In the genomic region with DNA sequence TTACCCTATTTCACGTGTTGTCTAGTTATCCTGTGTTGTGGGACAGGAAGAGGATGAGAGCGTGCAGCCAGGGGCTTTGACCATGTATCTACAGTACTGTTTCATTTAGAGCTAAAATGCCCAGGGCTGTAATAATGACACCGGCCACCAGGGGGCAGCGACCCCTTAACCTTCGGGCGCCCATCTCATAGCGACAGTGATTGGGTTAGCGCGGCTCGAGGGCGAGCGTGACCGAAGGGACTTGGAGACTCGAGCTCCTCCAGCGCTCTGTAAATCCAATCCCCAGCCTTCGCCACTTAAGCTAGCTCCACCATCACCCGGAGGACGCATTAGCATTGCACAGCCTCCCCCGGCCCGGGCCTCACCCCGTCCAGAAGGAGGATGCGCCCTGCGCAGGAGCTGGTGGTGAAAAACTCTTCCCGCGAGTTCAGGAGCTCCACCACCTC, we compare ENCODE assay signal across 7 mouse cellular contexts. TPM values are rescaled to one million over a fixed set of nuclear protein-coding genes. Genes with fewer than 3 reads are reported as not detected.
DNase-seq lines count a peak whose midpoint lies in the region; ATAC-seq lines count a peak whose summit lies in the region.

Gene Cryz (plus strand): TSS at position 224 of the 446 bp plus-strand sequence.

- WGBS in intestine, embryonic 16.5 days: under 1% methylated on average over 25 of the region's 25 CpGs
- WGBS in midbrain, embryonic 11.5 days: 0% methylated on average over 25 of the region's 25 CpGs

- H3K36me3 ChIP-seq in intestine, embryonic 16.5 days (ENCODE audit: control insufficient read depth, insufficient read depth, low read length): peaks cover 9% of the 10 kb centered on the region
- peaks cover 4% of the 10 kb centered on the region; the same call in 1 of the 2 replicates for H3K36me3 ChIP-seq in midbrain, embryonic 11.5 days (ENCODE audit: control insufficient read depth, insufficient read depth, low read length)

- DNase-seq in adrenal gland, adult 2 months: peak; percentile 92
- DNase-seq in embryo, embryonic 11.5 days (ENCODE audit: low read depth, low spot score): peak; percentile 86
- peak; percentile 83 to 90 for DNase-seq in gastrocnemius, postnatal 4 days (ENCODE audit: low spot score in 2 of 2)
- peak; percentile 90 to 91 for DNase-seq in left cerebral cortex, postnatal 36 days (ENCODE audit: low spot score in 2 of 2)
- peak; percentile 100 for DNase-seq in midbrain, embryonic 11.5 days (ENCODE audit: low spot score, missing footprints)
- peak; percentile 79 for DNase-seq in skeletal muscle tissue, adult 2 months (ENCODE audit: low read depth, low spot score)

- peak within 1 kb of the TSS; percentile 70 for H3K4me2 ChIP-seq in intestine, embryonic 16.5 days (ENCODE audit: low read depth, low read length)
- H3K4me2 ChIP-seq in midbrain, embryonic 11.5 days: peak within 1 kb of the TSS; percentile 67

- ATAC-seq in intestine, embryonic 16.5 days: peak; percentile 86
- peak; percentile 91 for ATAC-seq in midbrain, embryonic 11.5 days (ENCODE audit: low FRiP score)

- peaks cover 4% of the 10 kb centered on the region; the same call in 1 of the 2 replicates for H3K4me1 ChIP-seq in intestine, embryonic 16.5 days (ENCODE audit: control insufficient read depth, insufficient read depth, low read length)
- H3K4me1 ChIP-seq in midbrain, embryonic 11.5 days (ENCODE audit: control insufficient read depth, insufficient read depth, low read length): peaks cover 2% of the 10 kb centered on the region; the same call in 1 of the 2 replicates

- H3K27ac ChIP-seq in intestine, embryonic 16.5 days (ENCODE audit: low read length): peak within 1 kb of the TSS; percentile 98
- peak within 1 kb of the TSS; percentile 80 for H3K27ac ChIP-seq in midbrain, embryonic 11.5 days (ENCODE audit: low read depth, low read length)

- H3K4me3 ChIP-seq in intestine, embryonic 16.5 days (ENCODE audit: low read length): peak within 1 kb of the TSS; percentile 76
- H3K4me3 ChIP-seq in midbrain, embryonic 11.5 days (ENCODE audit: low read depth, low read length): peak within 1 kb of the TSS; percentile 92

- intact Hi-C loops in left cerebral cortex, postnatal 36 days (cut with DNase I): loop anchor here (5.0 kb wide), 1 partner anchor 1966 kb away; the partner anchor contains the start of gene Negr1

- H3K27me3 ChIP-seq in intestine, embryonic 16.5 days (replicated peaks; ENCODE audit: control insufficient read depth, insufficient read depth, low read length): no peaks in the 10 kb centered on the region
- no peaks in the 10 kb centered on the region for H3K27me3 ChIP-seq in midbrain, embryonic 11.5 days (ENCODE audit: control insufficient read depth, insufficient read depth, low read length)

- H3K9me3 ChIP-seq in intestine, embryonic 16.5 days (ENCODE audit: control insufficient read depth, low read length): no peaks in the 10 kb centered on the region
- H3K9me3 ChIP-seq in midbrain, embryonic 11.5 days (ENCODE audit: control insufficient read depth, low read length): no peaks in the 10 kb centered on the region

- peak within 1 kb of the TSS; percentile 87 for H3K9ac ChIP-seq in intestine, embryonic 16.5 days (ENCODE audit: low read depth, low read length)
- H3K9ac ChIP-seq in midbrain, embryonic 11.5 days (ENCODE audit: low read length): peak within 1 kb of the TSS; percentile 94

RNA-seq across cellular contexts. Expression of gene Cryz, which starts in this region (rescaled TPM):
- 10 to 100 TPM; 18.1 to 24.3 TPM for total RNA-seq in adrenal gland, adult 2 months (2021)
- 5.0 and 6.6 TPM in 2 replicates for polyA plus RNA-seq in adrenal gland, adult 2 months (2012; rRNA removed)
- 10 to 100 TPM; 12.9 to 13.0 TPM for total RNA-seq in gastrocnemius, postnatal 4 days (2021)
- polyA plus RNA-seq in intestine, embryonic 16.5 days (2015; fragmentation: Nextera tagmentation; extraction: Ambion mirVana): 36.5 and 43.3 TPM in 2 replicates
- 10 to 100 TPM; 19.8 to 22.2 TPM for total RNA-seq in left cerebral cortex, postnatal 36 days (2021)
- 18.6 and 21.2 TPM in 2 replicates for polyA plus RNA-seq in midbrain, embryonic 11.5 days (2014; fragmentation: Nextera tagmentation; extraction: Ambion mirVana)

Comparison
In these comparisons a context has a peak if more than half of its experiments do, and no peak if none do; other contexts are left out.
1. Peak in every context shown above with its lines: DNase-seq, ATAC-seq, H3K4me3 ChIP-seq and H3K27ac ChIP-seq.